Mouse (Mus musculus): ENCODE measurements around the gene Itih1. TPM values are rescaled to one million over a fixed set of nuclear protein-coding genes. Genes with fewer than 3 reads are reported as not detected.
A peak's percentile ranks its signal among the peaks of the same experiment; 100 is the strongest.

The Itih1 gene
- polyA plus RNA-seq (2014; fragmentation: Nextera tagmentation; extraction: Ambion mirVana): not detected in 2 replicates

GRCm38 (mm10) chr14:30943038-30943437 lies at the start of gene Itih1:
TSS of gene Itih1 (minus strand) at chr14:30943289.
- Histone ChIP-seq H3K27me3 (ENCODE audit: control insufficient read depth, insufficient read depth, low read length) (no peaks in the 10 kb centered on the region), H3K9ac (ENCODE audit: low read length) (no peak within 1 kb of the TSS), H3K36me3 (ENCODE audit: control insufficient read depth, insufficient read depth, low read length) (no peaks in the 10 kb centered on the region), H3K4me3 (ENCODE audit: low read depth, low read length) (no peak within 1 kb of the TSS), H3K4me1 (ENCODE audit: control insufficient read depth, insufficient read depth, low read length) (no peaks in the 10 kb centered on the region), H3K9me3 (ENCODE audit: control insufficient read depth, low read length) (no peaks in the 10 kb centered on the region), H3K27ac (ENCODE audit: low read depth, low read length) (no peak within 1 kb of the TSS), H3K4me2 (no peak within 1 kb of the TSS)
- ATAC-seq (ENCODE audit: low FRiP score) (no peak), DNase-seq (ENCODE audit: low spot score, missing footprints) (no peak)
- WGBS: 88% methylated on average over 7 of the region's 7 CpGs

- ATAC-seq (ENCODE audit: low FRiP score) (no peak), DNase-seq (ENCODE audit: low spot score, missing footprints) (no peak)
- H3K36me3 ChIP-seq (ENCODE audit: control insufficient read depth, insufficient read depth, low read length): 0 out of 2 replicates have a peak, but pooled peaks cover 3% of the 10 kb centered on the region
- 87% methylated on average over 3 of the region's 3 CpGs for WGBS
- no peak overlapping the region for H3K4me3 ChIP-seq (ENCODE audit: low read depth, low read length)
- H3K4me1 ChIP-seq (ENCODE audit: control insufficient read depth, insufficient read depth, low read length): no peaks in the 10 kb centered on the region
- H3K9ac ChIP-seq (ENCODE audit: low read length): no peak overlapping the region
- no peaks in the 10 kb centered on the region for H3K9me3 ChIP-seq (ENCODE audit: control insufficient read depth, low read length)
- H3K27me3 ChIP-seq (ENCODE audit: control insufficient read depth, insufficient read depth, low read length): no peaks in the 10 kb centered on the region
- no peak overlapping the region for H3K27ac ChIP-seq (ENCODE audit: low read depth, low read length)
- no peak overlapping the region for H3K4me2 ChIP-seq
Observed at GRCm38 (mm10) chr14:30976222-30976621, 33.1 kb upstream of the Itih1 start.

GRCm38 (mm10) chr14:30974204-30974603 lies 31.1 kb upstream of the Itih1 start:
- no peaks in the 10 kb centered on the region for H3K9me3 ChIP-seq (ENCODE audit: control insufficient read depth, low read length)
- ATAC-seq (ENCODE audit: low FRiP score) (no peak), DNase-seq (ENCODE audit: low spot score, missing footprints) (no peak)
- H3K9ac ChIP-seq (ENCODE audit: low read length): no peak overlapping the region
- no peaks in the 10 kb centered on the region for H3K27me3 ChIP-seq (ENCODE audit: control insufficient read depth, insufficient read depth, low read length)
- peaks cover 3% of the 10 kb centered on the region; the same call in 1 of the 2 replicates for H3K36me3 ChIP-seq (ENCODE audit: control insufficient read depth, insufficient read depth, low read length)
- H3K4me1 ChIP-seq (ENCODE audit: control insufficient read depth, insufficient read depth, low read length): no peaks in the 10 kb centered on the region
- H3K4me2 ChIP-seq: no peak overlapping the region
- no peak overlapping the region for H3K4me3 ChIP-seq (ENCODE audit: low read depth, low read length)
- 72% methylated on average over 6 of the region's 6 CpGs for WGBS
- no peak overlapping the region; the same call in 1 of the 2 replicates for H3K27ac ChIP-seq (ENCODE audit: low read depth, low read length)

- no peaks in the 10 kb centered on the region for H3K4me1 ChIP-seq (ENCODE audit: control insufficient read depth, insufficient read depth, low read length)
- no peak for DNase-seq (ENCODE audit: low spot score, missing footprints)
- no peak overlapping the region for H3K27ac ChIP-seq (ENCODE audit: low read depth, low read length)
- no peak overlapping the region for H3K9ac ChIP-seq (ENCODE audit: low read length)
- ATAC-seq (ENCODE audit: low FRiP score): no peak
- H3K36me3 ChIP-seq (ENCODE audit: control insufficient read depth, insufficient read depth, low read length): no peaks in the 10 kb centered on the region
- H3K9me3 ChIP-seq (ENCODE audit: control insufficient read depth, low read length): no peaks in the 10 kb centered on the region
- no peaks in the 10 kb centered on the region for H3K27me3 ChIP-seq (ENCODE audit: control insufficient read depth, insufficient read depth, low read length)
- no peak overlapping the region for H3K4me3 ChIP-seq (ENCODE audit: low read depth, low read length)
- 94% methylated on average over 1 of the region's 1 CpGs for WGBS
- no peak overlapping the region for H3K4me2 ChIP-seq
Observed at GRCm38 (mm10) chr14:30960366-30960765, 17.3 kb upstream of the Itih1 start.

- Histone ChIP-seq H3K4me2 (no peak overlapping the region), H3K36me3 (ENCODE audit: control insufficient read depth, insufficient read depth, low read length) (no peaks in the 10 kb centered on the region), H3K4me3 (ENCODE audit: low read depth, low read length) (no peak overlapping the region), H3K27ac (ENCODE audit: low read depth, low read length) (no peak overlapping the region), H3K4me1 (ENCODE audit: control insufficient read depth, insufficient read depth, low read length) (no peaks in the 10 kb centered on the region), H3K27me3 (ENCODE audit: control insufficient read depth, insufficient read depth, low read length) (no peaks in the 10 kb centered on the region), H3K9ac (ENCODE audit: low read length) (no peak overlapping the region), H3K9me3 (ENCODE audit: control insufficient read depth, low read length) (no peaks in the 10 kb centered on the region)
- DNase-seq (ENCODE audit: low spot score, missing footprints) (no peak), ATAC-seq (ENCODE audit: low FRiP score) (no peak)
- WGBS: 91% methylated on average over 4 of the region's 4 CpGs
Observed at GRCm38 (mm10) chr14:30959031-30959430, 15.9 kb upstream of the Itih1 start.

- 85% methylated on average over 2 of the region's 2 CpGs for WGBS
- Histone ChIP-seq H3K36me3 (ENCODE audit: control insufficient read depth, insufficient read depth, low read length) (no peaks in the 10 kb centered on the region), H3K4me1 (ENCODE audit: control insufficient read depth, insufficient read depth, low read length) (no peaks in the 10 kb centered on the region), H3K9ac (ENCODE audit: low read length) (no peak overlapping the region), H3K27me3 (ENCODE audit: control insufficient read depth, insufficient read depth, low read length) (no peaks in the 10 kb centered on the region), H3K9me3 (ENCODE audit: control insufficient read depth, low read length) (no peaks in the 10 kb centered on the region), H3K4me2 (no peak overlapping the region), H3K27ac (ENCODE audit: low read depth, low read length) (no peak overlapping the region), H3K4me3 (ENCODE audit: low read depth, low read length) (no peak overlapping the region)
- ATAC-seq (ENCODE audit: low FRiP score) (no peak), DNase-seq (ENCODE audit: low spot score, missing footprints) (no peak)
Observed at GRCm38 (mm10) chr14:30958517-30958916, 15.4 kb upstream of the Itih1 start.

- no peaks in the 10 kb centered on the region for H3K27me3 ChIP-seq (ENCODE audit: control insufficient read depth, insufficient read depth, low read length)
- peak within 1 kb of the TSS; percentile 92 for H3K9ac ChIP-seq (ENCODE audit: low read length)
- peak within 1 kb of the TSS; percentile 30; the same call in 1 of the 2 replicates for H3K27ac ChIP-seq (ENCODE audit: low read depth, low read length)
- H3K4me3 ChIP-seq (ENCODE audit: low read depth, low read length): peak within 1 kb of the TSS; percentile 77
- H3K4me2 ChIP-seq: peak within 1 kb of the TSS; percentile 78
- DNase-seq (ENCODE audit: low spot score, missing footprints) (peak; percentile 98), ATAC-seq (ENCODE audit: low FRiP score) (peak; percentile 98)
- H3K9me3 ChIP-seq (ENCODE audit: control insufficient read depth, low read length): no peaks in the 10 kb centered on the region
- H3K4me1 ChIP-seq (ENCODE audit: control insufficient read depth, insufficient read depth, low read length): peaks cover 7% of the 10 kb centered on the region
- H3K36me3 ChIP-seq (ENCODE audit: control insufficient read depth, insufficient read depth, low read length): no peaks in the 10 kb centered on the region
- WGBS: under 1% methylated on average over 57 of the region's 57 CpGs
Observed at GRCm38 (mm10) chr14:30951154-30951825, 8.2 kb upstream of the Itih1 start, which contains the start of gene Nek4. TSS of gene Nek4 (plus strand) at chr14:30951377.

- 97% methylated on average over 10 of the region's 10 CpGs for WGBS
- no peak for DNase-seq (ENCODE audit: low spot score, missing footprints)
- Histone ChIP-seq H3K4me2 (no peak overlapping the region), H3K4me1 (ENCODE audit: control insufficient read depth, insufficient read depth, low read length) (peaks cover 7% of the 10 kb centered on the region), H3K9ac (ENCODE audit: low read length) (no peak overlapping the region), H3K27ac (ENCODE audit: low read depth, low read length) (no peak overlapping the region), H3K36me3 (ENCODE audit: control insufficient read depth, insufficient read depth, low read length) (no peaks in the 10 kb centered on the region), H3K4me3 (ENCODE audit: low read depth, low read length) (no peak overlapping the region), H3K9me3 (ENCODE audit: control insufficient read depth, low read length) (no peaks in the 10 kb centered on the region), H3K27me3 (ENCODE audit: control insufficient read depth, insufficient read depth, low read length) (no peaks in the 10 kb centered on the region)
- ATAC-seq (ENCODE audit: low FRiP score): no peak
Observed at GRCm38 (mm10) chr14:30949986-30950385, 6.9 kb upstream of the Itih1 start.

- Histone ChIP-seq H3K27me3 (ENCODE audit: control insufficient read depth, insufficient read depth, low read length) (no peaks in the 10 kb centered on the region), H3K4me1 (ENCODE audit: control insufficient read depth, insufficient read depth, low read length) (no peaks in the 10 kb centered on the region), H3K4me2 (no peak overlapping the region), H3K36me3 (ENCODE audit: control insufficient read depth, insufficient read depth, low read length) (no peaks in the 10 kb centered on the region), H3K9ac (ENCODE audit: low read length) (no peak overlapping the region), H3K4me3 (ENCODE audit: low read depth, low read length) (no peak overlapping the region), H3K9me3 (ENCODE audit: control insufficient read depth, low read length) (no peaks in the 10 kb centered on the region), H3K27ac (ENCODE audit: low read depth, low read length) (no peak overlapping the region)
- 76% methylated on average over 2 of the region's 2 CpGs for WGBS
- DNase-seq (ENCODE audit: low spot score, missing footprints) (no peak), ATAC-seq (ENCODE audit: low FRiP score) (no peak)
Observed at GRCm38 (mm10) chr14:30944745-30945144, 1.7 kb upstream of the Itih1 start.

Data from midbrain, embryonic 11.5 days (tissue).